Mouse (Mus musculus) CD4-positive helper T cell, adult 2 months (primary cell): Measurements from ENCODE around the gene Hivep3.

Source experiments
- DNase-seq: peaks from one replicate; pipeline ENCODE4 v3.0.0-alpha.2; 2012; ENCODE audit warnings: low read depth, missing footprints, low spot score

Hivep3 gene

DNA sequence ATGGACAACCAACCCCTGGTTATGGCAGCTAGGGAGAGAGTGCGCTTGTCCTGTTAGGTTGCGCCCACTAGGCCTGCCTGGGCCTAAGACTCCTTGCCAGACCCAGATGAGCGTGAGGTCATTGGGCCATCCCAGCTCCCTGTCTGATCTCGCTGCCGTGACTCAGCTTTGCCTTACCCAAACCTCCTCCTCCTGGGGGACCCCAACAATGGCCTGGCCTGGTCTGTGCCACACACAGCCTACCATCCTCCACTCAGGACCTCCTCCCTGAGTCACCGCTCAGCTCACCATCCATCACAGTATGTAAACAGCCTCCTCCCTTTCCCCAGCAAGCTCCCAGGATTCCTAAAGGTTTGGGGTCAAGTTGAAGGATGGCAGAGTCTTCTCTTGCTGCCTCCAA lies 418.3 kb downstream of the Hivep3 start:
- no peak for DNase-seq

GRCm38 (mm10) chr4:120152648-120153047 lies 419.1 kb downstream of the Hivep3 start:
- no peak for DNase-seq

GRCm38 (mm10) chr4:120153736-120154135 lies 420.2 kb downstream of the Hivep3 start:
- DNase-seq: no peak

- no peak for DNase-seq
These were observed 425.2 kb downstream of the Hivep3 start for GRCm38 (mm10) chr4:120158714-120159310.

DNA sequence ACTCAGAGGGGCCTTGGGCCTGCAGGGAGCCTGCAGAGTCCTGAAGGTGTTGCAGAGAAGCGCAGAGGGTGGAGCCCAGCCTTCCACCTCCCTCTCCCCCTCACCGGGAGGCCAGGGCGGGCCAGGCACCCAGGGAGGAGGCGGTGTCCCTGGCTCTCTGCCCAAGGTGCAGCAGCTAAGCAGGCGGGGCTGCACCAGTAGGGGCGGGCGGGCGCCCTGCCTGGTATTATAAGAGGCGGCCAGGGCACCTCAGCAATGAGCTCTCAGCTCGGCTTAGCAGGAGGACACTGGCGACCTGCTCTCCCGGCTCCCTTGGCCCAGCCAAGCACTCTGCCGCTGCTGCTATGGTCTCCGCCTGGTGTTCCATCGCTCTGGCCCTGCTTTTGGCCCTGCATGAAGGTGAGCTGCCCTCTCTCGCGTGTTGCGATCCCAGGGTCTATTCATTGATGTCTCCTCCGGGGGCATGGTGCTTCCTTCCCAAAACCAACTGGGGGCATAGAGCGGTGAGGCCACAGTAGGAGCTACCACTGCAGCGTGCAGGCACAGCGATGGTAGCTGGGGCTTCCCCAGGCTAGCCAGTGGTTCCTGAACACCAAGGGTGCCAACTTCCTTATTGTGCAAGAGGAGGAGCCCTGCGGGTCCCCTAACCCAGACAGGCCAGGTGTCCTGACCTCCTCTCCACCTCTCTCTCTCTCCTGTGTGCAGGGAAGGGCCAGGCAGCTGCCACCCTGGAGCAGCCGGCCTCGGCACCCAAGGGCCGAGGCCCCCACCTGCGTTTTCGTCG lies 427.8 kb downstream of the Hivep3 start, which contains the start of gene Edn2:
Gene Edn2, plus strand, starts transcription at position 41 of the 784 bp plus-strand sequence.
- no peak for DNase-seq

DNA sequence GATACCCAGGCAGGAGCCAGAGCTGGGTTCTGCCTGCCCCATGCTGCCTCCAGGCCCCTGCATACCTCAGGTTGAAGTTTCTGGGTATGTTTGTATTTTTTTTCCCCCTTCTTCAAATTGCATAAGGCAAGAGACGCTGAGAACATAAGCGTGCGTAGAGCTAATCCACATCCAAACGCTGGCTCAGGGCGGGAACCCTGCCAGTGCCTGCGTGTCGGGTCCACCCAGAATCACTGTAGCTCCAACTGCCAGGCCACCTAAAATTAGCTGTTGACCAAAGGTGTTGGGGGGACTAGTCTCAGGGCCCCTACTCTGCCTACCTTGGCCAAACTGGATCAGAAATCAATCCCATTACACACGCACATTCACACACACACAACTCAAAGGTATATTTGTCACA lies 429.0 kb downstream of the Hivep3 start:
- no peak for DNase-seq

- no peak for DNase-seq
These were observed 429.7 kb downstream of the Hivep3 start for GRCm38 (mm10) chr4:120163242-120163641.

GRCm38 (mm10) chr4:120164316-120164715 lies 430.7 kb downstream of the Hivep3 start:
- no peak for DNase-seq

- DNase-seq: no peak
These were observed 434.2 kb downstream of the Hivep3 start for GRCm38 (mm10) chr4:120167778-120168177.

- DNase-seq: no peak
These were observed 434.8 kb downstream of the Hivep3 start for GRCm38 (mm10) chr4:120168346-120168745.

DNA sequence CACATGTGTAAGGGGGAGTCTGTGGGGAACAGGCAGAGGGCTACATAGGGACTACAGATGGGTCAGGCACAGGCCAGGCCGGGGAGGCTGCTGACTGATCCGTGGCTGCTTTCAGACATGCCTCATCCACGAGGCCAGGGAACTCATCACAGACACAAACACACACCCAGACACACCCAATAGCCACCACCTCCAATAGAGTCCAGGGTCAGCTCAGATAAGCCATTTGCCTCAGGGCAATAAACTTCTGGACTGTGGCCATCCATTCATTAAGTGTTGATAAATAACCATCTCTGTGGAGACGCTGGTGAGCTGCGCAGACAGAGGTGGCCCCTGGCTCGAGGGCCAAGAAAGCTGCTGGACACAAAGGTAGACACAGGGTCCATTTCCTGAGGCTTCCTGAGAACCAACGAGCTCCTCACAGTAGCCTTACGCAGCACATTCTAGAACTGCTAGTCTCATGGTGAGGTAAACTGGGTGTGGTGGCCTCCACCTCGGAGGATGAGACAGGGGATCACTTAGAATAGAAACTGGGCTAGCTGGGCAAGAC lies 436.9 kb downstream of the Hivep3 start:
- no peak for DNase-seq

DNA sequence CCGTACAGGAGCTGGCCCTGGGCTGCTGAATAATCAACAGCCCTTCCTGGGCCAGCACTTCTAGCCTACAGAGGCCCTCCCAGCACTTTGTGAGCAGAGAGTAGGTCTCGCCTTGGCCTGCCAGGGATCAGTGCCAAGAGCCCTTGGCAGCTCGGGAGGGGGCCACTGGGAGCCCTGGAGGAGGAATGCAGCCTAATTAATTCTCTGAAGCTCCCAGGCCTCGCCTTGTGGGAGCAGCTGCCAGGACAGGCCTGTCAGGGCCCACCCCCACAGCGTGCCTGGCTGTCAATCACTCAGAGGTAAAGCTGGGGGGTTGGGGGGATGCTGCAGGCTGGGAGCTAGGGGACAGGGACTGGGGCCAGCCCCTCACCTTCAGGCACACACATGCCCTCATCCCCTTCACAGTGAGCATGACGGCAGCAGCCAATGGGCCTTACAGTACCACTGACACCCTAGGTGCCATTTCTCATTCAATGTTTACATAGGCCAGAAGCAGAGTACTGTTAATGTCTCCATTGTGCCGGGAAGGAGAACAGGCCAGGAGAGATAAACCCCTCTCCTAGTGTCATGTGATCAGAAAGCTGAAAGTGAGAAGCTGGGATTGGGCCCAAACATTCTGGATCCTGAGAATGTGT lies 438.6 kb downstream of the Hivep3 start:
- DNase-seq: no peak

DNA sequence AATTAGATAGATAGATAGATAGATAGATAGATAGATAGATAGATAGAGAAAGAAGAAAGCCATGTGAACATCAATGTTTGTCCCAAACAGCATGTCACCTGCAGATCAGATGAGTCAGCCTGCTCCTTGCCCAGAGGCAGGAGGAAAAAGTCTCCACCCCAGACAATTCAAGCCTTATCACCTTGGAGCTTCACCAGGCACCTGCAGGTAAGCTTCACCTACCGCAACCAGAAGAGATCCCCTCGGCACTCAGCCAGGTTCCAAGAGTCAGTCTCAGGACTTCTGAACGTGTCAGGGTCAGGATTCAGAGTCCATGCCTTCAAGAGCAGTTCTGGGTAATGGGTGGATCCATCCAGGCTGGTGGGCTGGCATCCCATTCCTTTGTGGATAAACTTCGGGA lies 445.5 kb downstream of the Hivep3 start:
- DNase-seq: no peak

DNA sequence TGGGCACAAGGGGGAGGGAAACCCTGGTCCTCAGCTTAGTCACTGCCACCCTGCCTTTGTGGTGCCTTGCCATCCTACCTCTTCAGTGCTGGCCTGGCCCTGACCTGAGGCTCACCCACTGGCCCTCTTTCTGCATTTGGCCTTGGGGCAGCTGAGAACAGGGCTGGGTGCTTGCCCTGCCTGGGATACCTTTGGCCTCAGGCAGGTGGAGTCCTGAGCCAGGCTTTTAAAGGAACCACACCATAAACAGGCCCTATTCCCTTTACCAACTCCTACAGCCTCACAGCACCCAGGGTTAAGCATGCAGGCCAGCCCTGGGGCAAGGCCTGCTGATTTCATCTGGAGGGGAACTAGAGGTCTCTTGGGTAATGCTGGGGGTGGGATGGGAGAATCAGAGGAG lies 447.0 kb downstream of the Hivep3 start:
- DNase-seq: no peak

DNA sequence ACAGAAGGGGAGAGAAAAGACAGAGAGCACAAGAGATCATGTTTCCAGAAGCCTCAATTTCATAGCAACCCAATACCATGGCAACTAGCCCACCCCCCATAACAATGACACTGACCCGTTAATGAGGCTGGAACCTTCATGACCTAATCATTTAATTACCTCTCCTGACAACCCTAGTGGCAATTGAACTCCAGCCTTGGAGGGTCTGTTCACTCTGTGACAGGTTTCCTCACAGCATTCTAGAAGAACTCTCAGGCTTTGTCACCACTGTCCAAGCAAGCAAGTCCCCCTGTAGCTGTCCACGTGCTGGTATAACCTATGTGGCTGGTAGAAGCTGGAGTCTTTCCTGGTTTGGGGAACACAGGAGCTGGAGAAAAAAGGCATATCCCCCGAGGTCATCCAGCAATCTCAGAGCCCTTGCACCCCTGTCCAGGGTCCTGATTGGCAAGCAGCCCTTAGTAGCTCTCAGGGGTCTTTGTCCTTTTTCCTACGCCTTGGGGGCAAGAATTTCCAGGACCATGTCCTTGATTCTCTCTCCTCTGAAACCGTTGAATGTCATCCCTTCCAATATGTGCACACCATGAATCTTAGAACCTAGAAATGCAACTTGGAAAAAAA lies 450.9 kb downstream of the Hivep3 start:
- DNase-seq: no peak

GRCm38 (mm10) chr4:120186441-120186840 lies 452.9 kb downstream of the Hivep3 start:
- DNase-seq: no peak

DNA sequence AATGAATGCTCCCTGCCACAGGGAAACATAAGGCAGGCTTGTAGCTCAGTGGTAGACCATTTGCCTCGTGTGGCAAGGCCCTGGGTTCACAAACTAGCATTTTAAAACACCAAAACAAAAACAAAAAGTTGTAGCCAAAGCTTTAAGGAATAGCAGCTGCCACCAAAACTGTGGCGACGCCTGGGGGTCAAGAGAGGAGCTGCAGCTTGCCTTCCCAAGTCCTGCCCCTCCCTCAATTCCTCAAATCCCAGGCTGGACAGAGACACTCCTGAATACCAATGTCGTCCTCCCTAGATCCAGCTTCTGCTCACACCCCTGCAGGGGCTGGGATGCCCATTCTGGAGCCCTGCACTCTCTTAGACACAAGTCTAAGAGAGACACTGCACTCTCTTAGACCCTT lies 453.4 kb downstream of the Hivep3 start:
- DNase-seq: no peak
